8 mouse cellular contexts compared by ENCODE assay signal in genomic region chr19:46503351-46504084, GRCm38 (mm10). TPM values are rescaled to one million over a fixed set of nuclear protein-coding genes. Genes with fewer than 3 reads are reported as not detected.
DNase-seq lines count a peak whose midpoint lies in the region; ATAC-seq and TF ChIP-seq lines count a peak whose summit lies in the region.

No protein-coding gene starts in this region.

- H3K9me3 ChIP-seq in embryonic facial prominence, embryonic 15.5 days (replicated peaks): no peaks in the 10 kb centered on the region
- H3K9me3 ChIP-seq in heart, embryonic 15.5 days (replicated peaks): no peaks in the 10 kb centered on the region

- ATAC-seq in embryonic facial prominence, embryonic 15.5 days (ENCODE audit: insufficient number of reproducible peaks, low FRiP score, low TSS enrichment, low read depth): peak; percentile 65
- peak; percentile 41 for ATAC-seq in heart, embryonic 15.5 days (replicated peaks; ENCODE audit: insufficient number of reproducible peaks, insufficient read depth, low FRiP score, low read depth)

- no peaks in the 10 kb centered on the region for H3K27me3 ChIP-seq in embryonic facial prominence, embryonic 15.5 days
- no peaks in the 10 kb centered on the region for H3K27me3 ChIP-seq in heart, embryonic 15.5 days
- no peaks in the 10 kb centered on the region for H3K27me3 ChIP-seq in small intestine, adult 2 months (ENCODE audit: control insufficient read depth, insufficient read depth, low read length)

- H3K36me3 ChIP-seq in embryonic facial prominence, embryonic 15.5 days: peaks cover 17% of the 10 kb centered on the region
- peaks cover 22% of the 10 kb centered on the region; the same call in 1 of the 2 replicates for H3K36me3 ChIP-seq in heart, embryonic 15.5 days
- peaks cover 5% of the 10 kb centered on the region; the same call in 1 of the 2 replicates for H3K36me3 ChIP-seq in macrophage (ENCODE audit: inconsistent target)
- H3K36me3 ChIP-seq in small intestine, adult 2 months (ENCODE audit: control insufficient read depth, insufficient read depth, low read length): peaks cover 13% of the 10 kb centered on the region

- WGBS in embryonic facial prominence, embryonic 15.5 days: 1% methylated on average over 21 of the region's 21 CpGs
- under 1% methylated on average over 21 of the region's 21 CpGs for WGBS in heart, embryonic 15.5 days
- WGBS in macrophage (ENCODE audit: missing documents): under 1% methylated on average over 20 of the region's 21 CpGs
- under 1% methylated on average over 21 of the region's 21 CpGs for WGBS in small intestine, adult 2 months

- peak; percentile 73 for DNase-seq in CD8-positive naive resting alpha-beta T cell, adult 2 months (ENCODE audit: low read depth in 2 of 2, low spot score in 2 of 2)
- DNase-seq in ZHBTc4 (ENCODE audit: low read depth, low spot score): peak; percentile 99
- DNase-seq in kidney, postnatal 10 days: peak; percentile 88
- no peak for DNase-seq in frontal cortex, postnatal 10 days (ENCODE audit: low spot score in 2 of 2)

- H3K79me2 ChIP-seq in macrophage (ENCODE audit: inconsistent target): peaks cover 60% of the 10 kb centered on the region

- H3K4me2 ChIP-seq in embryonic facial prominence, embryonic 15.5 days (replicated peaks): peak overlapping the region; percentile 94
- peak overlapping the region; percentile 95 for H3K4me2 ChIP-seq in heart, embryonic 15.5 days

- no peak for TF ChIP-seq CTCF in small intestine, adult 2 months (IDR thresholded peaks at IDR 0.05; ENCODE audit: extremely low read depth, insufficient read length, insufficient replicate concordance, low read depth, low read length)

- H3K9ac ChIP-seq in embryonic facial prominence, embryonic 15.5 days: peak overlapping the region; percentile 84
- H3K9ac ChIP-seq in heart, embryonic 15.5 days: peak overlapping the region; percentile 98

- H3K4me3 ChIP-seq in embryonic facial prominence, embryonic 15.5 days (replicated peaks): peak overlapping the region; percentile 87
- H3K4me3 ChIP-seq in heart, embryonic 15.5 days: peak overlapping the region; percentile 93
- H3K4me3 ChIP-seq in macrophage (ENCODE audit: inconsistent target): peak overlapping the region; percentile 92
- peak overlapping the region; percentile 73 for H3K4me3 ChIP-seq in small intestine, adult 2 months (ENCODE audit: low read depth, low read length)

- TF ChIP-seq POLR2A in small intestine, adult 2 months (IDR thresholded peaks at IDR 0.05; ENCODE audit: low read depth, low read length): peak; percentile 57

- peak overlapping the region; percentile 98 for H3K27ac ChIP-seq in embryonic facial prominence, embryonic 15.5 days (replicated peaks)
- H3K27ac ChIP-seq in heart, embryonic 15.5 days: peak overlapping the region; percentile 100
- peak overlapping the region; percentile 99 for H3K27ac ChIP-seq in macrophage
- peak overlapping the region; percentile 99 for H3K27ac ChIP-seq in small intestine, adult 2 months (ENCODE audit: insufficient read depth, low read depth, low read length)

- peaks cover 56% of the 10 kb centered on the region for H3K4me1 ChIP-seq in embryonic facial prominence, embryonic 15.5 days
- H3K4me1 ChIP-seq in heart, embryonic 15.5 days (replicated peaks): peaks cover 48% of the 10 kb centered on the region
- H3K4me1 ChIP-seq in small intestine, adult 2 months (ENCODE audit: control insufficient read depth, insufficient read depth, insufficient read length, low read length): peaks cover 31% of the 10 kb centered on the region

RNA-seq across cellular contexts. Expression of gene Trim8, which starts 2.0 kb away (rescaled TPM):
- 20.7 and 21.7 TPM in 2 replicates for polyA plus RNA-seq in embryonic facial prominence, embryonic 15.5 days (2015; fragmentation: Nextera tagmentation; extraction: Ambion mirVana)
- 15.9 and 19.2 TPM in 2 replicates for polyA plus RNA-seq in heart, embryonic 15.5 days (2015; fragmentation: Nextera tagmentation; extraction: Ambion mirVana)
- 10 to 100 TPM; 15.9 to 99.6 (median 53.2) TPM for total RNA-seq in macrophage (2018; cell fraction: chromatin; rRNA removed)
- 100 to 1,000 TPM in 1 of 26 experiments, 10 to 100 TPM in 25; 25.7 to 101 (median 73.3) TPM for total RNA-seq in macrophage (2018; cell fraction: cytosol; rRNA removed)
- total RNA-seq in macrophage (2018; cell fraction: nucleus; rRNA removed): 100 to 1,000 TPM in 4 of 26 experiments, 10 to 100 TPM in 22; 24.4 to 126 (median 65.5) TPM
- polyA plus RNA-seq in macrophage (2018): 33.5 to 58.8 TPM (median 46.5 TPM) in 3 replicates
- polyA plus RNA-seq in small intestine, adult 2 months (2012; rRNA removed): 42.3 and 54.8 TPM in 2 replicates

Comparison
In these comparisons a context has a peak if more than half of its experiments do, and no peak if none do; other contexts are left out.
1. DNase-seq: peak in CD8-positive naive resting alpha-beta T cell, adult 2 months (2 of 2), ZHBTc4 (single experiment) and kidney, postnatal 10 days (single experiment); none in frontal cortex, postnatal 10 days (0 of 2).
2. Peak in every context shown above with its lines, with median percentiles within 50 percentile points of each other: H3K27ac ChIP-seq and H3K4me3 ChIP-seq.